Mouse (Mus musculus) left cerebral cortex, adult 9 months (tissue): ENCODE data around the gene Dffb.
"Not testable (repeated sequence)": the region's sequence is repeated elsewhere in the genome, so short reads cannot be mapped to it uniquely, and the experiment has no call there.

ENCODE experiments used
- DNase-seq, 2 experiments: peaks; one replicate each; pipeline ENCODE4 v3.0.0; 2022; ENCODE audit warnings: low spot score in 2 of 2

The Dffb gene

GRCm38 (mm10) chr4:153966651-153967050 lies 8.3 kb downstream of the Dffb start:
- DNase-seq, result no peak

- DNase-seq, result peak in 1 of 2 experiments; percentile 69
Measured at GRCm38 (mm10) chr4:153962631-153963030, 12.3 kb downstream of the Dffb start.

DNA sequence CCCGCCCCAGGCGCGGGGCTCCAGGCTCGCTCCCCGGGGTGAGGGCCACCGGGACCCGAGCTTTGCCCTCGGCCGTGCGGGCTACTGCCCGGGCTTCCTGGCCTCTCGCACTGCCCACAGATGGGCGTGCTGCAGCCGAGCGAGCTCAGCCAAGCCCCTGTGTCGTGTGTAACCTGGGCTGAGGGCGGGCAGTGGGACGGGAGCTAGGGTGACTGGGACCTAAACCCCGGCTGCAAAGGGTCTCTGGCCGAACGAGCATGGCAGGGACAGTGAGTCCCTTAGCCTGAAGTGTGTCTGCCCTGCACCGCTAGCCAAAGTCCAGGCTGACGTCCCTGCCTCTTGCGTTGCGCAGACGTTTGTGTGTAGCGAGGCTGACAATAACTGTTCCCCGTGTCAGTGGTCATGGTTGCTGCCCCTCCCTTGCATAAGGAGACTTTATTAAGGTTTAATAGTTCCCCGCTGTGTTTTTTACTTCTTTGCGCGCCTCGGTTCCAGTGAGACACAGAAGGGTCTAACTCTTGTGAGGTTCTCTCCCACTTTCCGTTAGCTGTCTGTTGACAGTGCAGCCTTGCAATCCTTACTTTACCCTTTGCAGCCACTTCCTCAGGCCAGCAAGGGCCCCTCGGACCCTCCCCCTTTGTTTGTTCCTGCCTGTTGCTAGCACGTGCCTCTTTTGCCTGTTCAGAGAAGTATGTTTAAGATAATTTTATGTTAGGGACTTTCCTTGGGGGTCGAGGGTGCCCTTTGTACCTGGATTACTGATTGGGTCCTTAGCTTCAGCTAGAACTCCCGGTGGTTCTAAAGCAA lies 17.3 kb downstream of the Dffb start:
- DNase-seq, result no peak

DNA sequence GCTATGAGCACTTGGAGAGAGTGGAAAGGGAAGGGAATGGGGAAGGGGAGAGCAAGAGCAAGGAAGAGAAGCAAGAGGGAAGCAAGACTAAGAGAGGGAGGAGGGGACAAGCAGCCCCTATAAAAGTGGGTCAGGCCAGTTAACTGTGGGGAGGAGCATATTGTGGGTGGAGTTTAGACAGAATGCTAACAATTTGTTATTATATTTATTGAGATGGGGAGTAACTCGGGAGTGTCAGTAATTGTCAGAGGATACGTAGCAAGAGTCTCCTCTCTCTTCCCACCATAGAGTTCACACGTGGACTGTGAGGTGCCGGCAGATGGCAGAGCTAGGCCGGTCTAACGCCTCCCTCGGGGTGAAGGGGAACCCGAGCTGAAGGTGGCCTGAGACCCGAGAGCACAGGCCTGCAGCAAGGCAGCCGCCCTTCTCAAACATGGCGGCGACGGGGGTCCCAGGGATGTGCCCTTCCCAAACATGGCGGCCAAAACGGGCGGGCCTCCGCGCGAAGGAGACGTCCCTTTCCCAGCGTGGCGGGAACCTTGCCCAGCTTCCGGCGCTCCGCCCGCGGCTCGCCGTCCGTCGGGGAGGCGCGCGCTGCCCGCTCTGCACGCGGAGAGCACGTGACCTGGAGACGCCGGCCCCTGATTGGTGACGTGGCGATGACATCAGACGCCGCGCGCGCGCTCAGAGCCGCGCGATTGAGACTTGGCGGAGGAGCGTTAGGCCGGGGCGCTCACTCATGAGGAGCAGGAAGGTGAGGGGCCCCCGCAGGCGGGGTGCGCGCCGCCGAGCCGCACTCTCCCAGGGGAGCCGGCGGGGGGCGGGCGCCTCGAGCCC lies 18.1 kb downstream of the Dffb start, which contains the start of gene A430005L14Rik:
A430005L14Rik (plus strand) TSS at position 669 of the 837 bp plus-strand sequence.
- peak; percentile 96 to 97 for DNase-seq

GRCm38 (mm10) chr4:153955651-153956050 lies 19.3 kb downstream of the Dffb start:
- no peak for DNase-seq

DNA sequence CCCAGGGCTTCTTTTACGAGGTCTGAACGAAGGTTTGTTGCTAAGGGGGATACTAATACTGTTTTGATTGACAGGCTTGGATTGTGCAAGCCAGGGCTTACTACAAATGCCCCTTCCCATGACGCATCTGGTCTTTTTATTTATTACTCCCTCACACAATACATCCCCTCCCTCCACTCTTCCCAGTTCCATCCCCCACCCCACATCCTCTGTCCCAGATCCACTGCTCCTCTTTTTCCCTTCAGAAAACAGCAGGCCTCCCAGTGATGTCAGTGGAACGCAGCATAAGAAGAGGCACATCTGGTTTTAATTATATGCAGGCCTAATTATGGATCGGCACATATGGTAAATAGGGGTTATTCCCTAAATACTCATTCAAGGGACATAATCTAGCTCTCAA lies 23.2 kb downstream of the Dffb start:
- DNase-seq, result no peak

DNA sequence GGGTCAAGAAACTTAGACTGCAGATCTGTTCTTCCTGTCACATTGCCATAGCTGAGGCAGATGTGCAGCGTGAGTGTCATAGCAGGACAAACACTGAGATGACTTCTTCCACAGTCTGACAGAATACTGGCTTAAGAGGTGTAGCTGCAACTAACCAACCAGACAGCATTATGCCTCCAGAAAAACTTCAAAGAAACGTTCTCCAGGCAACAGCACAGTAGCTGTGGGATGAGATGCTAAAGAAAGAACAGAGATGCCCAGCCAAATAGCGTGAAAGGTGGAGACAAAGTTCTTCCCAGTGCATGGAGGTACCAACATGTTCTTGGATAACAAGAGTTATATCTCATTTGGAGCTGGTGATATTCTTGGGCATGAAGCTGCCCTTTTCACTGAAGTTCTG lies 23.8 kb downstream of the Dffb start:
- DNase-seq, result no peak

DNA sequence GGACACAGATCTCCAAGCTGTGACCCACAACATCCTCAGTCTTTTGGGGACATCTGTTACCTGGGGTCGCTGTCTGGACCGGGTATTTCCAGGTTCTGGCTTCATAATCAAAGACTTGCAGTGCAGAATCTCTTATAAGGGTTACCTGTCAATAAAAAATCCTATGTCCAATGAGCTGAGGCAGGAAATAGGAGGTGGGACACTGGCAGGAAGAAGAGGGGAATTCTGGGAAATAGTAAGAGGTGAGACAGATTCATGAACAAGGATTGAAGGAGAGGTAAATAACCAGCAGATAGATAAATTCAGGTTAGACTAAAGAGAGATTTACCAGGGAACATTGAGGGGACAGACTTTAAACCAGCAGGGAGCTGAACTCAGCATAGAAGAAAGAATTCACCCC lies 24.6 kb downstream of the Dffb start:
- no peak for DNase-seq

DNA sequence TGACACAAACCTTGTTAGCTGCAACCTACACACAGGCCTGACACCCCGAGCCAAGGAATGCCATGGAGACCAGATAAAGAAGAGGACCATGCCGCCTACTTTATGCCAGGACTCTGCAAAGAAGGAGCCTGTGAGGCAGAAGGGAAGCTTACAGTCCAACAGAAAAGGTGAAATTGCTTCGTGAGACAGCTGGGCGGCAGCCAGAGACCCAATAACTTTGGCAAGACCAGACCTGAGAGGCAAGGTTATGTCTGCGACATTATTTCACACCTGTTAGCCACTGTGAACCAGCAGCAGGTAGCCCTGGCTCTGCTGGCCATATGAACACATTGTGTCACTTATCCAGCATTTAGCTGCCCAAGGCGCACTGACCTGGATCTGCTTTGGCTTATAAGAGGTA lies 29.2 kb downstream of the Dffb start:
- DNase-seq, result no peak

DNA sequence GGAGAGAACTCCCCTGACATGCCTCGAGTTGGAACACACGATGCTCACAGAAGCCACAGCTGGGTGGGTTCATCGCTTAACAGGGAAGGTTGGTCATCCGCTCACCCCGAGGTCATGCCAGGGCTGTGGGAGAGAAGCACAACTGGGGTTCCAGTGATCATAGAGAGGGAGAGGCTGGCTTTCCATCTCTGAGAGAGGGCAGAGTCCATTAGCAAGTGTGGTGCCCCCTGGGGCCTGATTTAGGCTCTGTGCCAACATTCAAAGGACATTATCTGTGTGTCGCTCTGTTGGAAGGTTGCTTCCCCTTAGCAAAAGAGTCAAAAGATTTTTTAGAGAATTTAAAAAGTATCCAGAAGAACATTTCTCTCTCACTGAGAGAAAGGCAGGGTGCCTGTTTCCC lies 30.7 kb downstream of the Dffb start:
- no peak for DNase-seq

DNA sequence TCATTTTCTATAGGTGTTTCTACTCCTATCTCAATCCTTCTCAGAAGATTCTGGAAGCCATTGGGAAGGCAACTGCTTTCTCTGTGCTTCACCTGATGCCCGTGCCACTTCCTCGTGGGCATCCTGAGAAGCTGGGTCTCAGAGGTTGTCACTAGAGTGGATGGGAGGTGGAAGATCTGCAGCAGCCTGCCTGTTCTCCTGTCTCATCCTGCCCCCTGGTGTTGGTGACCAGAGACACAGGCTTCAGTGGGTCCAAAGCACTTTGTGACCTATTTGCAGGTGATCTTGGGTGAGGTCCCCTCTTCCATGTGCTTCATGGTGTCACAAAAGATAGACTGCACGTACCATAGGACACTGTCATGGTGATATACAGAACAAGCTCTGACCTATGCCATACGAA lies 31.7 kb downstream of the Dffb start:
- DNase-seq, result peak in 1 of 2 experiments; percentile 53

GRCm38 (mm10) chr4:153929921-153930320 lies 45.0 kb downstream of the Dffb start:
- no peak for DNase-seq

DNA sequence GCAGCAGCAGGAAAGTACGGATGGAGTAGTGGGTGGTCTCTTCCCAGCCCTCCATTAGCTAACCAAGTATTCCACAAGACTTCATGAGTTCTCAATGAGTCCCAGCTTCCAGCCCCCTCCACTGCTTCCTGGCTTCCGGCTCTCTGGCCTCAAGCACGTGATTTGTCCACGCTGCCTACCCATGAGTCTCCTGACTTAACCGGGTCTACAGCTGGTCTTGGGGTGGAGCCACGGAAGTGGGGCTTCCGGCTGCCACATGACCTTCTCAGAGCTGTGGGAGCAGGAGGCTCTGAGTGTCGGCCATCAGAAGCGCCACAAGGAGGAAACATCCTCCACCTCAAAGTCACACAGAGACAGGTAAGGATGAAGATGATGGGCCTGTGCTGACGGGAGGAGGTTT lies 45.5 kb downstream of the Dffb start:
- no peak for DNase-seq

GRCm38 (mm10) chr4:153928772-153929299 lies 46.1 kb downstream of the Dffb start:
- DNase-seq, result no peak

DNA sequence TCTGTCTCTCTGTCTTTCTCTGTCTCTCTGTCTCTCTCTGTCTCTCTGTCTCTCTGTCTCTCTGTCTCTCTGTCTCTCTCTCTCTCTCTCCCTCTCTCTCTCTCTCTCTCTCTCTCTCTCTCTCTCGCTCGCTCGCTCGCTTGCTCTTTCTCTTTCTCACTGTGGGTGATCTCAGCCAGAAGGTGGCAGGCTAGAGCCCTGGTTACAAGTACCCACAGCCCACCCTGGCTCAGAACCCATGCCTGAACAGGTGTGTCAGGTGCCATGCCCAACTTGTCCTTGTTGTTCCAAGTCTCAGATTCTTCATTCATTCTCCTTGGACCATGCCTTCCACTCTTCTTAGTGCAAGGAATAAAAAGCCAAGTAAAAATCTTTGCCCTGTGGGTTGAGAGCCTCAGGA lies 52.8 kb downstream of the Dffb start:
- not testable (repeated sequence) for DNase-seq

GRCm38 (mm10) chr4:153920517-153921233 lies 54.3 kb downstream of the Dffb start:
- DNase-seq, result no peak

- DNase-seq, result peak in 1 of 2 experiments; percentile 17
Measured at GRCm38 (mm10) chr4:153917773-153918500, 57.0 kb downstream of the Dffb start.
